Mouse (Mus musculus) megakaryocyte, embryonic 14.5 days (primary cell): ENCODE results near the gene Wnt9a. TPM values are rescaled to one million over a fixed set of nuclear protein-coding genes. Genes with fewer than 3 reads are reported as not detected.

Experiments used
- H3K27me3 ChIP-seq: replicated peaks from 2 replicates; pipeline ENCODE3; 2012; ENCODE audit warnings: inconsistent platforms
- H3K36me3 ChIP-seq: replicated peaks from 2 replicates; pipeline ENCODE3; 2012; ENCODE audit warnings: low read length, inconsistent platforms, mixed read lengths
- H3K4me1 ChIP-seq: 2 replicates; pipeline ENCODE4 v1.6.1; 2012; ENCODE audit warnings: inconsistent platforms
- H3K4me3 ChIP-seq: replicated peaks from 2 replicates; pipeline ENCODE3; 2012; ENCODE audit warnings: moderate library complexity, mild to moderate bottlenecking, inconsistent platforms
- H3K9me3 ChIP-seq: 2 replicates; pipeline ENCODE4 v1.6.1; 2012; ENCODE audit warnings: inconsistent platforms
- FLI1 ChIP-seq: IDR thresholded peaks from 2 replicates; pipeline ENCODE4 v1.6.1; 2012; ENCODE audit warnings: low read length, inconsistent platforms, mixed read lengths
- GATA1 ChIP-seq: IDR thresholded peaks from 3 replicates; pipeline ENCODE4 v1.6.1; 2012; ENCODE audit warnings: mixed read lengths, low read length, inconsistent platforms, borderline replicate concordance
- polyA plus RNA-seq: library from polyadenylated mRNA; stranded (reverse); fragments of >175 nt; gene quantifications from 2 replicates; pipeline ENCODE4 v1.2.3, GENCODE M21; 2012; ENCODE audit warnings: low replicate concordance; ENCODE audit not compliant: insufficient read depth

Wnt9a gene
- not detected in 2 replicates for polyA plus RNA-seq

DNA sequence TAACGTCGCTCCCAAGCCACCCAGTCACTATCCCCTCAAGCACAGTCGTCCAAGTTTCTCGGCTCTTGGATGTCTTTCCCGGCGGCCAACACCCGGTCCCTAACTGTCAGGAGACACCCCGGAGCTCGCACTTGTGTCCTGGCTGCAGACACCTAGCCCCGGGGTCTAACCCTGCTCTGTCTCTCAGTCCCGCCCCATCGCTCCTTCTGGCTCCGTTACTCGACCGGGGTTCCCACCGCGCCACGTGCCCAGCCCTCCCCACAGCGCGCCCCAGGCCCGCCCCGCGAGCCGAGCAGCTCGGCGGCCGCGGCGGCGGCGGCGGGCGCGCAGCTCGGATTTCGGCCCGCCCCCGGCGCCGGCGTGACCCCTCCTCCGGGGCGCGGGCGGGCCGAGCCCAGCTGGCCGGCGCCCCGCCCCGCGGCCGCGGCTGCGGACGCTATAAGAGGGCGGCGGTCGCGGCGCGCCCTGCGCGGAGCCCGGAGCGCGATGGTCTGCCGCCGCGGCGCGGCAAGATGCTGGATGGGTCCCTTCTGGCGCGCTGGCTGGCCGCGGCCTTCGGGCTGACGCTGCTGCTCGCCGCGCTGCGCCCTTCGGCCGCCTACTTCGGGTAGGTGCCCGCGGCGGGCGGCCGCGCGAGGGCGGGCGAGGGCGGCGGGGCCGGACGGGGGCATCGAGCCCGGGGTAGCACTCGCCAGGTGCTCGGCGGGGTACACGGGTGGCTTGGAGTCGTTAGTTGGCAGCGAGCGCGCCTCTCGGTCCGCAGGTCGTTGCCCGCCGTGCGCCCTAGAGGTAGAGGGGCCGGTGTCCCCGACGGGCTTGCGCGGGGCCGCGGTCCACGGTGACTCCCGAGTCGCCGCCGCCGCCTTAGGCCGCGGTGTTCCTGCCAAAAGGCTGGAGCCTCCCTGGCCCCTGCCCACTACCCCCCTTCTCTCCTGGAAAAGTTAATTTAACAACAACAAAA lies at the start of gene Wnt9a:
TSS of gene Wnt9a (plus strand) at position 468 of the 961 bp plus-strand sequence.
- Histone ChIP-seq H3K9me3 (no peaks in the 10 kb centered on the region), H3K4me3 (peak within 1 kb of the TSS; percentile 86), H3K27me3 (peaks cover 92% of the 10 kb centered on the region), H3K36me3 (no peaks in the 10 kb centered on the region), H3K4me1 (peaks cover 16% of the 10 kb centered on the region)
- no peak for TF ChIP-seq GATA1
- no peak for TF ChIP-seq FLI1

DNA sequence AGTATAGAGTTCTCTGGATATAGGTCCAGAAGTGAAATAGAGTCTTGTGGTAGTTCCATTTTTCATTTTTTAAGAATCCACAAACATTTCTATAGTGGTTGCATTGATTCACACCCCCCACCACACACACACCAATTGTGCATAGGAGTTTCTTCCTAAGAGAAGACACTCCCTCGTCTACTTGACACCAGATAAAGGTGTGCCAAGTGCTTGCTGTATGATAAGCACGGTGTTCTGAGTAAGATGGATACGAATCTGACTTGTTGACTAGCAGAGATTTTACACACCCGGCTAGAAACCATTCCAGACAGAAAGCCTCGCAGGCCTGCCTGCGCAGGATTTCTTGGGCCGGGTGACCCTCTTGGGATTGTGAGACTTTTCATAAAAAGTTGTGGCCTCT lies 47.1 kb upstream of the Wnt9a start:
- H3K27me3 ChIP-seq = peaks cover 86% of the 10 kb centered on the region

DNA sequence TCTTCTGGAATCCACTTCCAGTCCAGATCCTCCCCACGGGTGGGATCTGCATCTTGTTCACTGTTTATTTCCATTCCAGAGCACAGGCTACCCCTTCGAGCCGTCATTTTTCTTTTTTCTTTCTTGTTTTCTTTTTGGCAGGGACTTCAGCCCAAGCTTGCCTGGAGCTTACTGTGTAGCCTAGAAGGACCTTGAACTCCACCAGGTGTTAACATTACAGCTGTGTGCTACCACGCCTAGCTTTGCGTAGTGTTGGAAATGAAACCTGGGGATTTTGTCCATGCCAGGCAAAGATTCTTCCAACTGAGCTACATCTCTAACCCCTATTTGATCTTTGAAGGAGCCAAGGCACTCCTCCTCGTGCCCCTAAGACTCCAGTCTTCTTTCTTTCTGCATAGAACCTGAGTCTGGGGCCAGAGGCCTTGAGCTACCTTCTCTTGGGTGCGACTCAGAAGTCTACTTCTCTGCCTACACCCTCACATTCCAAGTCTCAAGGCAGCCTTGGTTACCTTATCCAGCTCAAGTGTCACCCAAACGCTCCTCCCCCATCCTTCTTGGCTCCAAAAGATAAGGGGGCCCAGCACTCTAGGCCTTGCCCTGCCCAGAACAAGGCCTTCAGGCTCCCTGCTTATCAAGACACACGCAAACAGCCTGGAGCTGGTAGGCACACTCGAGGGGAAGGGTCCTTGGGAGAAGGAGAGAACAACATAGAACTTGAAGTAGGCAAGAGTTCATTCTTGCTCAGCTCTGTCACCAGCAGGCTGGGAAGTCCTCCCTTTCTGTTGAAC lies 45.8 kb upstream of the Wnt9a start:
- Histone ChIP-seq H3K36me3 (no peaks in the 10 kb centered on the region), H3K4me1 (peaks cover 43% of the 10 kb centered on the region), H3K27me3 (peaks cover 88% of the 10 kb centered on the region), H3K9me3 (no peaks in the 10 kb centered on the region), H3K4me3 (peak overlapping the region; percentile 14)
- TF ChIP-seq FLI1 = no peak
- no peak for TF ChIP-seq GATA1

More for the DNA sequence above, 47.1 kb upstream of the Wnt9a start:
- TF ChIP-seq FLI1 = no peak
- Histone ChIP-seq H3K4me3 (no peak overlapping the region), H3K9me3 (no peaks in the 10 kb centered on the region), H3K36me3 (no peaks in the 10 kb centered on the region), H3K4me1 (peaks cover 41% of the 10 kb centered on the region)

DNA sequence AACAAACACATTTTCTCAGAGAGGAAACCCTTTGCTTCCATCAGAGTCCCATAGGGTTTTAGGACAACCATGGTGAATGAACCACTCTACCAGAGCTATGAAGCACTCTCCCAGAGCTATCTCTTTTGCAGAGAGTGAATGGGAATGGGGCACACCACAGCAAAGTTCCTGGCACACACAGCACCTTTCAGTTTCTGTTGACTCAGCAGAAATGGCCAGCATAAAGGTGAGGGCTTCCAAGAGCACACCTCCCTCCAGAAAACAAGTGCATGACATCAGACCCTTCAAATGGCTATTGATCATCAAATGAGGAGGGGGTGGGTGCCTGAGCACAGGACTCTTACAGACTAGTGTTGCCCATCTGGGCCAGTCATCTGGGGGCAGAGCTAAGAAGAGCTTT lies 44.4 kb upstream of the Wnt9a start:
- H3K27me3 ChIP-seq = peaks cover 89% of the 10 kb centered on the region
- TF ChIP-seq GATA1 (no peak), FLI1 (no peak)
- no peak overlapping the region for H3K4me3 ChIP-seq
- peaks cover 6% of the 10 kb centered on the region; the same call in 1 of the 2 replicates for H3K9me3 ChIP-seq
- peaks cover 43% of the 10 kb centered on the region for H3K4me1 ChIP-seq
- no peaks in the 10 kb centered on the region for H3K36me3 ChIP-seq

DNA sequence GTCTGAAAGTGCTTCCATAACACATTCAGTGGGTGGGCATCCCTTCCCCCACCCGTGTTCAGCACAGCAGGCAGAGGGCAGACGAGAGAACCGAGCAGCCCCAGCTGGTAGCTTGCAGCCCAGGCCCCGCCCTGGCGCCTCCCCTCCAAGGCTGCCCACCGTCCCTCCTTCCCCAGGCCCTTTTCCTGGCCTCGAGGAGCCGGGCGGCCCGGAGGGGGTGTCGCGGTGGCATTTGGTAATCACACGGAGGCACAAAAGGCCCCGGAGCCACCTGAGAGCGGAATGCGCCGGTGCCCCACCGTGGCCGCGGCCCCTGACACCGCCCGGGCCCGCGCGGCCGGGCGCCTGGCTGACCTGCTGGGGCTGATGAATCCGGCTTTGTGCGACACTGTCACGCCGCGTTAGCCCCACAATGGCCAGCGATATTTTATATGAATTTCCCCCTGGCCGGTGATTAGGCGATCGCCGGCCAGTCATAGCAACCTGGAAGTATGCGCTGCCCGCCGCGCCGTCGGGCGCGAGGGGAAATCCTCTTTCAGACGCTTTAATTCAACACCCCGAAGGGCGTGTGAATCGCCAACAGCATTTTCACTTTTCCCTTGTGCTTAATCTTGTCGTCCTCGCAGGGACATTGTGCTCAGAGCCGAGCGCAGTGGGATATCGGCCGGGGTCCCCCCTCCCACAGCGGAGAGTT lies 42.7 kb upstream of the Wnt9a start:
- peaks cover 89% of the 10 kb centered on the region for H3K27me3 ChIP-seq
- TF ChIP-seq GATA1 (no peak), FLI1 (no peak)
- H3K4me1 ChIP-seq = peaks cover 43% of the 10 kb centered on the region
- no peaks in the 10 kb centered on the region for H3K36me3 ChIP-seq
- peaks cover 18% of the 10 kb centered on the region for H3K9me3 ChIP-seq
- H3K4me3 ChIP-seq = peak overlapping the region; percentile 89

DNA sequence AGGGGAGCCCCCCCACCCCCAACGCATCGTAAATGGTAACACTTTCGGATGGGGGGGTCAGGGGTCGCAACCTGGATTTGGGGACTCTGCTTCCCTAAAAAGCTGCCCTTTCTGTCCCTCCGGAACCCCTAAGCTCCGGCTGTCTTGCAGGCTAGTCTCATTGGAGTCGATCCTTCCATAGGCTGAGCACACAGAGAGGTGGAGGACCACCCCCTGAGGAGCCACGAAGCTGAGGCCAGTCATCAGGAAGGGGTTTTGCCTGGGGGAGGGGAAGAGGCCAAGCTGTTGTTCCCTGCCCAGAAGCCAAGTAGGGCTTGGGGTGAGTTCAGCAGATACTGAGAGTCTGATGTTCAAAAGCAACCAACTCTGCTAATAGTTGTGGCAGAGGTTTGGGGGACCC lies 42.1 kb upstream of the Wnt9a start:
- TF ChIP-seq GATA1 (no peak), FLI1 (no peak)
- Histone ChIP-seq H3K4me1 (peaks cover 43% of the 10 kb centered on the region), H3K4me3 (peak overlapping the region; percentile 89), H3K36me3 (no peaks in the 10 kb centered on the region), H3K27me3 (peaks cover 89% of the 10 kb centered on the region), H3K9me3 (peaks cover 18% of the 10 kb centered on the region)

DNA sequence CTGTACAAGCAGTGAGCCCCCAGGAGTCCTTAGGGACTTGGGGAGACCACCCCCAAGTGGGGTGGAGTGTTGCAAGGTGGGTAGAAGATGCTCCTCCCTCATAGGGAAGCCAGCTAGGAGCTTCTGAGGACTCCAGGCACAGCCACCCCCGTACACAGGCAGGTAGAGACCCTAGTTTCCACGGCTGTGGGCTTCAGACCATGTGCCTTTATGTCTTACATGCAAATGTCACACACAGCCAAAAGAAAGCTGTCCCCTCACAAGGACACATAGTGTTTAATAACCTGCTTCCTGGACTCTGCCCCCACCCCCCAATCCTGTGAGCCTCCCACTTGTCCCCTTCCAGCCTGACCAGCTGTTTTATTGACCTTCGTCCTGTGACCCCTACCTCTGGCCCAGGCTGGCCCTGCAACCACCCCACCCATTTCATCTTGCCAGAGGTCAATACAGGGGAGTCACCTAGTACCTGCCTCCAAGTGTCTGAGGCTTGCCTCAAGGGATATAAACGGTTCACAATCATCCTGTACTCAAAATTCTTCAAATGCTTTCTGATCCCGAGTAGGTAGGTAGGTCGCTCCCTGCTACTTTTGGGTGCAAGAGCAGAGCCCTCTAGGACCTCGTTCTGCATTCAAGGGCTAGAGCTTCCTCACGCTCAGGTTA lies 41.4 kb upstream of the Wnt9a start:
- no peak for TF ChIP-seq FLI1
- TF ChIP-seq GATA1 = no peak
- peaks cover 18% of the 10 kb centered on the region for H3K9me3 ChIP-seq
- peaks cover 38% of the 10 kb centered on the region for H3K4me1 ChIP-seq
- H3K4me3 ChIP-seq = no peak overlapping the region
- H3K36me3 ChIP-seq = no peaks in the 10 kb centered on the region
- H3K27me3 ChIP-seq = peaks cover 82% of the 10 kb centered on the region

DNA sequence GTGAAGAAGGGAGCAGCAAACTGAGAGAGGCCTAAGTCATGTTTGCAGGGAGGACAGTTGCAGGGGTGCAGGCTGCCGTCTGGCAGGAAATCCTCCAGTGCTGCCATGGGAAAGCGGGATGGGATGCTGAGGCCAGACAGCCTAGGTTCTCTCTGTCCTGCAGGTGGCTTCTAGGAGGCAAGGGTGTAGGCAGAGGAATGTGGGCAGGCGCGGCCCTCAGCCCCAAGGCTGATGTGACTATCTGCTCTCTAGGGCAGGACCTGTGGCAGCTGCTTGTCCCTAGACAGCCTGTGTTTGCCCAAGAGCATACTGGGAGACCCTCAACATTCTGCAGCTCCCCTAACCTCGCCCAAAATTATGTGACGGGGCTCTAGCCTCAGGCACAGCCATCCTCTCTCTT lies 40.0 kb upstream of the Wnt9a start:
- Histone ChIP-seq H3K27me3 (peaks cover 74% of the 10 kb centered on the region), H3K4me1 (peaks cover 23% of the 10 kb centered on the region), H3K4me3 (no peak overlapping the region), H3K36me3 (no peaks in the 10 kb centered on the region), H3K9me3 (peaks cover 18% of the 10 kb centered on the region)
- TF ChIP-seq GATA1 (no peak), FLI1 (no peak)

DNA sequence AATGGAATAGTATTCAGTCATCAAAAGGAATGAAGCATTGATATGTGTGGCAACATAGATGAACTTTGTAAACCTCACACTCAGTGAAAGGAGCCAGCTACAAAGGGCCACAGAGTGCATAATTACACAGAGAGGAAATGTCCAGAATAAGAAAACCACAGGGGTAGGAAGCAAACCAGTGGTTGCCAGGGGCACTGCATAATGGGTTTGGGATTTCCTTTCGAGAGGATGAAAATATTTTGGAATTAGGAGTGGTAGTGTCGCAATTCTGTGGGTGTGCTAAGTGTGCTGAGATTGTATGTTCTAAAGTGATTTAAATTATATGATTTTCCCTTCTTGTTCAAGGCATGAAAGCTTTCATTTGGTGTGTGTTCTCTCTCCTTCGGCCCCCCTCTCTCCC lies 32.5 kb upstream of the Wnt9a start:
- H3K9me3 ChIP-seq = peaks cover 8% of the 10 kb centered on the region; the same call in 1 of the 2 replicates
- H3K4me1 ChIP-seq = 0 out of 2 replicates have a peak, but pooled peaks cover 3% of the 10 kb centered on the region
- no peaks in the 10 kb centered on the region for H3K36me3 ChIP-seq
- H3K27me3 ChIP-seq = peaks cover 70% of the 10 kb centered on the region
- H3K4me3 ChIP-seq = no peak overlapping the region
- no peak for TF ChIP-seq GATA1

DNA sequence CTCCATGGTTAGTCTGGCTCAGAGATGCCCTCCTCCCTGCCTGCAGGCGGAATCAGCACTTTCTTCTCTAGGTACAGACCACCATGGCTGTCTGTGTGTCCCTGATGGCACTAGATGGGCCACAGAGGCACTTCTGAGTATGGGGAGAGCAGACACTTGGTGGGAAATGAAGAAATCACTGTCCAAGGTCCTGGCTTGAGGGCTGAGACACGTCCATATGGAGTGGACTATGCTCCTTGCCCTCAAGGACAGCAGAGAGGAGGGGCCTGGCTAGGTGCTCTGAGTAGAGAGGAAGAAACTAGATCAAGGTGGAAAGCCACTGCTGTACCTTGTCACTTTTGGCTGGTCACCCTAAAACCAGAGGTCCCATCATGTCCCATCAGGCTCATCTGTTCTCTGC lies 29.9 kb upstream of the Wnt9a start:
- peaks cover 8% of the 10 kb centered on the region; the same call in 1 of the 2 replicates for H3K9me3 ChIP-seq
- peaks cover 89% of the 10 kb centered on the region for H3K27me3 ChIP-seq
- H3K4me3 ChIP-seq = no peak overlapping the region
- 0 out of 2 replicates have a peak, but pooled peaks cover 3% of the 10 kb centered on the region for H3K4me1 ChIP-seq
- H3K36me3 ChIP-seq = no peaks in the 10 kb centered on the region
- TF ChIP-seq GATA1 = no peak
- TF ChIP-seq FLI1 = no peak
